Mouse (Mus musculus) megakaryocyte, embryonic 14.5 days (primary cell): ENCODE measurements around the gene Srp54c.
"Not testable (repeated sequence)": the region's sequence is repeated elsewhere in the genome, so short reads cannot be mapped to it uniquely, and the experiment has no call there.

ENCODE experiments used
- FLI1 ChIP-seq: IDR thresholded peaks from 2 replicates; pipeline ENCODE4 v1.6.1; 2012; ENCODE audit warnings: low read length, inconsistent platforms, mixed read lengths
- GATA1 ChIP-seq: IDR thresholded peaks from 3 replicates; pipeline ENCODE4 v1.6.1; 2012; ENCODE audit warnings: mixed read lengths, low read length, inconsistent platforms, borderline replicate concordance

GRCm38 (mm10) chr12:55263385-55263784, 33.4 kb downstream of the Srp54c start:
- TF ChIP-seq FLI1, GATA1: not testable (repeated sequence)
